Mouse (Mus musculus) T-helper 2 cell (primary cell): Measurements from ENCODE around the gene Slc4a3.

Experiments used
- in situ Hi-C: fragments of 300-600 bp; cut with MboI, MseI; formaldehyde crosslinking; loops from one replicate; pipeline ENCODE4 v1.15.1; 2025; ENCODE audit warnings: high pct_unique_total_duplicates

Slc4a3 gene

DNA sequence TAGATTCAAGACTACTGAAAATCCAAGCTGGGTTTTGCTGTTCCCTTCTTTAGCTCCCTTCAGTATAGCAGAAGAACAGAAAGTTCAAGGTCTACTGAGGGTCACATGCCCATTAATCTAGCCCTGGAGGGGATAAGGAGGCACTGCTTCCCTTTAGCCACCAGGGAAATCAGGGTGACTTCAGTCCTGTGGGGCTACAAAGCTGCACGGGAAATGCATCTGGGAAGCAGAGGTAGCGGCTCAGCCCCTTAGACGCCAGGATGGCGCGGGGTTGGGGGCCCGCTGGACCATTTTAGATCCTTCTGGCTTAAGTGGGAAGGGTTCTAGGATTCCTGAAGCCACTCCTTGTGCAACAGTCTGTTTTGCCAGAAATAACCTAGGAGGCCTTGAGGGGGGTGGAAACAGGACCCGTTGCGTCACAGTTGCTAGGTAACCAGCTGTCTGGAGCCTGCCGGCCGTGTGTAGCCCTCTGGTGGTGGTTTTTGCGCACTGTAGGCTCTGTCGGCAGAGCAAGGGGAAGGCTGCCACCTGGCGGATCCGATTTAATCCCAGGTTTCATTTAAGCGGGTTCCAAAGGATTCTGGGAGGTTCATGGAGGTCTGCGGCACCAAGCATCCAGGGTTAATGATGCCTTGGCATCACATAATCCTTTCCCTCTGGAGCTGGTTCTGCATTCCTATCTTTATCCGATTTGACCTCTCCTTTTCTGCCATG lies 13.3 kb downstream of the Slc4a3 start:
- in situ Hi-C loops = no loop called here

GRCm38 (mm10) chr1:75560206-75560913 lies 14.3 kb downstream of the Slc4a3 start:
- in situ Hi-C loops = no loop called here

DNA sequence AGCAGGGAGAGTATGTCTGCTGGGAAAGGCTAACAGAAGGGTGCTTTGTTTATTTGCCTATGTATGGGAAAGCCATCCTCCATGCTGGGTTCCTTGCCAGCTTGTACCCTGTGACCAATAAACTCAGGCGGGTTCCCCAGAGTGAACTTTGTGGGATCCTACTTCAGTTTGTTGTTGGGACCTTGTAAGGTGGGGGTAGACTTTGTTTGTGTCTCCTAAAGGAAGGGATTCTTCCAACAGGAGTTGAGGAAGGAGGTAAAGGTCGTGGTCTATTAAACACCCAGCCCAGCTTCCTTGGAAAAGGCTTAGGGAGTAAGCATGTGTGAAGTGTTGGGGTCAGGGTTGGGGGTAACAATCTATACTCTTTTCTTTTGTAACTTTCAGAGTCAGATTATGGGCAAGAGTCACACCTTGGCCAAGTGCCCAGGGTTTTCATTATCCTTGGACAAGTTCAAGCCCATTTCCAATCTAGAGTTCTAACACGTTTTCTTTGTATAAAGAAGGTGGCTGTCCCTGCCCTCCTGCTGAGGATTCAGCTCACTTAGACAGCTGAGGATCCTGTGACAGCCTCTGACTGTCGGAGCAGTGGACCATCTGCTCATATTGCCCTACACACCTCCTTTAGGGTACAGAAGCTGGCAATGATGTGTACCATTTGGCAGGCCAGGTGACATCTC lies 15.3 kb downstream of the Slc4a3 start:
- in situ Hi-C loops = no loop called here

- in situ Hi-C loops = no loop called here
Measured at GRCm38 (mm10) chr1:75561898-75562238, 15.8 kb downstream of the Slc4a3 start.

GRCm38 (mm10) chr1:75564102-75564501 lies 18.0 kb downstream of the Slc4a3 start:
- in situ Hi-C loops = no loop called here

DNA sequence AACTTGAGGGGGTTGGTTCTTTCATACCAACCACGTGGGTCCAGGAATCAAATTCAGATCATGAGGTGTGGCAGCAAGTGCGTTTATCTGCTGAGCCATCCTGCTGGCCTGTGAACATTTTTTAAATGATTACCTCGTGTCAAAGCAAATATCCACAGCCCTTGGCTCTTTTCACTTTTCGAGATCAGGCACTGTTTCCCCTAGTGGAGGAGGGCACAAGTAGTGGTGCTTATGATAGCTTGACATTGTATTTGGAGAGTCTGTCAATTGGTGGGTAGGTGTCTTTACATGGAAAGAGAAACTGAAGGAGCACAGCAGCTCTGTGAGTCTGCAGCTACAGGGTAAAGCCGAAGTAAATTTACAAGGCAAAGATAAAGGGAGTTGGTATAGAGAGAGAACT lies 18.9 kb downstream of the Slc4a3 start:
- in situ Hi-C loops = no loop called here

DNA sequence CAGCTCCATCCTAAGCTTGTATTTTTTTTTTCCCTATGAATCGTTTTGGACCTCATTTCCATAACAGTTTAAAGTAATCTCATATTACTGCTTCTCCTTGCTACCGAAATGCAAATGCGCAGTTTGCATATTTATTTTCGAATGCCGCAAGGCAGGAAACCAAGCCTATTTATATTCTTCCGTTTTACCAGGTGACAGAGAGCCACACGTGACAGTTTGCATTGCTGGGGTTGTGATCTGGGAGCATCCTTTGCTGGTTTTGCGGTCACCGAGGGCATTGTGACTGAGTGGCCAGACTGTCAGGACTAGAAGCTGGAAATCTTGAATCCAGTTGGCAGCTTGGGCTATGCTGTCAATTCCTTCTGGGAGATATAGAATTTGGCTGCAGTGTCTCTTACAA lies 19.6 kb downstream of the Slc4a3 start:
- in situ Hi-C loops = no loop called here

DNA sequence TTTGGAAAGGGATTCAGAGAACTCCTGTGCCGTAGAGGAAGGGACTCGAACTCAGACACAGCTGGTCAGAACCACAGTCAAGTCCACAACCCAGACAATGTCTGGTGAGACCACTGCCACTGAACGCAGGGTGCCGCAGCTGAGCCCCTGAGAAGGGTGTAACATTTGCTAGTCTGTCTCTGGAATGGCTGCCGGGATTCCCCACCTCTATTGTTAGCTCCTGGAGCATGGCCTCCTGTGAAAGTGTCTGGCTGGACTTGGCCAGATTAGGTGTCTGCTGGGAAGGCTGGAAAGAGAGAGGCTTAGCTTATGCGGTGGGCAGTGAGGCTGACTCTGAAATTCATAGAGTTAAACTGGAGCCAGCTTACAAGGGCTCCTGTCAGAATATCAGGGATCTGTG lies 24.3 kb downstream of the Slc4a3 start:
- in situ Hi-C loops = no loop called here

GRCm38 (mm10) chr1:75572776-75573175 lies 26.7 kb downstream of the Slc4a3 start:
- in situ Hi-C loops = no loop called here

DNA sequence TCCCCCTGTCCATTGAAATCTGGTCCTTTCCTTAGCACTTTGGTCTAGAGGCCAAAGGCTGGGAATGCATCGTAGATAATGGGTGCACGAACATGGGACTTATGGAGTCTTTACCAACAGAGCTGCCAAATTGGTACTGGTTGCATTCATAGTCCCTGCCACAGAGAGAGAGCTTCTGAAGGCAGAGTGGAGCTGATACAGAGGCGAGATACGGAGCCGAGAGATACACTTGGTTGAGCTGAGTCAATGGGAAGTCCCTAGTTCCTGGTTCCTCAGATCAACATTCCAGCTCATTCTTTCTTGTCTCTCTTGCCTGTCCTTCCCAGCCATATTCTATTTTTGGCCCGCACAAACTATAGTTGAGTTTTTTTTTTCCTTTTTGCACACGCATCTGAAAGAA lies 27.6 kb downstream of the Slc4a3 start:
- in situ Hi-C loops = no loop called here

DNA sequence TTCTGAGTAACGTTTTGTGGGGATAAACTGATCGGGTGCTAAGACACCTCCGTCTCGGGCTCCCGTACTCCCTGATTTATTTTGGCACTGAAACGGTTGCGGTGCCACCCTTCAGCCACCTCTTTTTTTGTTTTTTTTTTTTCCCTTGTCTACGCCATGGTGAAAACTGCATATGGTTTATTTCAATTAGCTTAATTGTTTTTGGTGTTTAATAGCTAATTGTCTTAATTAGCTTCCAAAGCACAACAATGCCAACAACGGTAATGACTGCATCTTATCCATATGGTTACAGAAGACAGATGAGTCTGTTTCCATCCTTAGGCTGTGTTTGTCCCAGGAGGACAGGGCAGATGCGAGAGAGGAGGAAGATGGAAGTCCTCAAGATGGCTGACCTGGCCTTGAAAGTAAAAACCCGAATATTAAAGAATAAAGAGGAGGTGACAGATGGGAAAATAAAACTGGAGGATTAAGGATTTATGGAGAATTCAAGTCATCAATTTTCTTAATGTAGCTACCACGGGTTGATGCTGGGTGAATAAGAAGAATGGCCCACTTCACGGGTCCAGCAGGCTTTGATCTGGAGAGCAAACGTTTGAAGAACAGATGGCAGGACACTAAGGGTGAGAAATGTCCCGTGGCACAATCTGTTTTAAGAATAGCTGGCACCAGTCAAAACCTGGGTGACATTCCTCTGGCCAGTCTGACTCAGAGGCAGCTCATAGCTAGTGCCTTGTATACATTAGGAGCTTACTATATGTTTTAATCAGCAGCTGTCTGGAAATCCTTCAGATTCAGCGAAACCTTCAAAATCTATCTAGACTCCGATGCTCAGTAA lies 28.6 kb downstream of the Slc4a3 start:
- in situ Hi-C loops = no loop called here

DNA sequence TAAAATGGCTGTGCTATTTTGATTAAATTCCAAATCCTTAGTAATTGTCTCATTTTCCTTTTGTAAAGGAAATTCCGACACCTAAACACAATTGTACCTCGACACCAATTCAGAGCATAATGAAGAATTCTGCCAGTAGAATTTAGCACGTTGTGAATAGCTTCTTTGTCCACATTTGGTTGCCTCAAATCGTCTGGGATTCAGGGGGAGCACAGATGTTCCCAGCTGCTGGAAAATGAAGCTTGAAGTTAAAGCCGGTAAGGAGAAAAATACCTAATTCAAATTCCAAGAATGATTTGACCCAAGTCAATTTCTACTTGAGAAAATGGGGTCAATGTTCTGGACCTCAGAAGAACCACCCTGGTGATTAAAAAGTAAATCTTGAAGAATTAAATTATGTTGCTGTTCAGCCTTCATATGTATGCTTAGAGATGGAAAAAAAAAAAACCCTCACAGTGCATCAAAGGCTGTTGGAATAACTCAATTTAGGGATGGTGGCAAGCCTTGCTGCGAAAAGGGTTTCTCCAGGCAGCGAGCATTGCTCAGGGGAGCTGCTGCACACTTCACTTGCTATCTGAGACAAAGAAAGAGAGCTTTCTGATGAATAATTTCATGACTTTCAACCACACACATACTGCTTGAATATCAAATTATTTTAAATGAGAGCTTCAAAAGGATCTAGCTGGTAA lies 36.0 kb downstream of the Slc4a3 start:
- in situ Hi-C loops = no loop called here

- in situ Hi-C loops = no loop called here
Measured at GRCm38 (mm10) chr1:75582625-75582956, 36.5 kb downstream of the Slc4a3 start.

- in situ Hi-C loops = no loop called here
Measured at GRCm38 (mm10) chr1:75583034-75583433, 37.0 kb downstream of the Slc4a3 start.

DNA sequence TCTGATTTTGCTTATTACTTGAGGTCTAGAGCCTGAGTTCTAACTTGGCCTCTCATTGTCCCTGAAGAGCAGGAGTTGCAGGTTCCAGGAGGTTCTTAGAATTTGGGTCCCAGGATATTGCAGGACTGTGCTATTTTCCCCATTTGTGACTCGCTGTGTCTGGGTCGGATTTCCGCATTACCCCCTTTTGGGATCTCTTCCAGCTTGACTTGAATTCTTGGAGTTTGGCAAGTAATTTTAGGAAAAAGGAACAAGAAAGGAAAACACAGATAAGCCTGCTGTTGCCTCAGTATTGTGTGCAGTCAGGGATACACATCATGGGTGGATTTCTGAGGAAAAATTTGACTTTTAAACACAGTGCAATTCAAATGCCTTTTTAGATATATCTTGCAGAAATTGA lies 40.7 kb downstream of the Slc4a3 start:
- in situ Hi-C loops = no loop called here

GRCm38 (mm10) chr1:75587738-75588719 lies 42.0 kb downstream of the Slc4a3 start:
- in situ Hi-C loops = no loop called here

DNA sequence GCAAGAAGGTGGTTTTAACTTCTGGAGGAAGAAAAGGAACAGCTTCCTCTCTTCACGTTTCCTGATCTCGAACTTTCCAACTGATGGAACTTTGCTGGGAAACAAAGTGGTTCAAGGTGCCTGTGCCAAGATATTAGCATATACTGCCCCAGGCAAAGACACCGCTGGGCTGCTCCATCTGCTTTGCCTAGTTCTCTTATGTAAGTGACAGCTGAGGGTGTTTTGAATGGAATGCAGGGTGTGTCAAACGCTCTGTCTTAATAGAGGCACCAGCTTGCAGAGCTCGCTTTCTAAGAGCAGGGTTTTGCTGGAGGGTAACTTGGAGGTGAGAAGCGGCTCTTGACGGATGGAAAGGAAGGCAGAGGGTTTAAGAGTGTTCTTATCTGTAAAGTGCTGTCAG lies 42.8 kb downstream of the Slc4a3 start:
- in situ Hi-C loops = no loop called here

DNA sequence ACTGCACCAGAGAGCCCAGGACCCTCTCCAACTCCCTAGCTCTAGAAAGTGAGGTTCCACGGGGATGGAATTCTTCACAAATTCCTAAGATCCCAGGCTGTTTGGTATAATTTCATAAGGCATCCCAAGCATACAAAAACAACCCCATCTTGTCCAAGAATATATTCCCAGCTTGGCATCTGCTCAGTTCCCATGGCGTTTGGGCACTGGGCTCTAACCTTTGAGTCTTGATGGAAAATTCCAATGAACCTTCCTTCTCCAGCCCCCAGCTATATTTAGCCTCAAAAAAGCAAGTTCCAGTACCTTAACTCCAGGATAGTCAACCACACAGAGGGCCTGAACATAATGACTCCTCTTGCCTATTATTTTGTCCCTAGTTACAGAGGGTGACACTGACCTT lies 43.9 kb downstream of the Slc4a3 start:
- in situ Hi-C loops = no loop called here

GRCm38 (mm10) chr1:75593956-75594355 lies 47.9 kb downstream of the Slc4a3 start:
- in situ Hi-C loops = no loop called here

- in situ Hi-C loops = no loop called here
Measured at GRCm38 (mm10) chr1:75594836-75595235, 48.8 kb downstream of the Slc4a3 start.
